Mouse (Mus musculus) MEL (cell line): Measurements from ENCODE around the gene Hsdl2. TPM values are rescaled to one million over a fixed set of nuclear protein-coding genes. Genes with fewer than 3 reads are reported as not detected.

Experiments
- DNase-seq: peaks from one replicate; pipeline ENCODE4 v3.0.0; 2011; ENCODE audit warnings: low read depth, low spot score
- H3K27ac ChIP-seq: 2 replicates; pipeline ENCODE4 v1.5.1; 2012; ENCODE audit warnings: low read depth, mild to moderate bottlenecking, control low read depth, low read length, moderate library complexity; ENCODE audit not compliant: control insufficient read depth
- H3K27me3 ChIP-seq, 2 experiments: fragments of 150-350 bp in 1 of 2; sonication (generic) in 1 of 2; 2 replicates each; pipeline ENCODE4 v1.6.1; 2012; ENCODE audit warnings: low read length in 2 of 2, mild to moderate bottlenecking in 2 of 2, improper control_type of control experiment in 1 of 2, moderate library complexity in 1 of 2; ENCODE audit not compliant: insufficient read depth in 2 of 2, control insufficient read depth in 1 of 2
- H3K36me3 ChIP-seq, 2 experiments: 2 replicates each; pipeline ENCODE4 v1.6.1; 2012 to 2014; ENCODE audit warnings: low read length in 2 of 2, improper control_type of control experiment in 1 of 2, inconsistent platforms in 1 of 2, mild to moderate bottlenecking in 1 of 2; ENCODE audit not compliant: insufficient read depth in 2 of 2, control insufficient read depth in 1 of 2
- H3K4me1 ChIP-seq, 2 experiments: fragments of 150-350 bp in 1 of 2; sonication (generic) in 1 of 2; 2 replicates each; pipeline ENCODE4 v1.6.1; 2012; ENCODE audit warnings: low read length in 2 of 2, improper control_type of control experiment in 1 of 2, mild to moderate bottlenecking in 1 of 2; ENCODE audit not compliant: insufficient read depth in 2 of 2, control insufficient read depth in 1 of 2
- H3K4me3 ChIP-seq, 2 experiments: fragments of 150-350 bp in 1 of 2; sonication (generic) in 1 of 2; 2 replicates each; pipeline ENCODE4 v1.5.1; 2012; ENCODE audit warnings: low read depth in 2 of 2, low read length in 2 of 2, mild to moderate bottlenecking in 2 of 2, moderate library complexity in 2 of 2, control low read depth in 1 of 2, improper control_type of control experiment in 1 of 2; ENCODE audit not compliant: control insufficient read depth in 1 of 2, insufficient read depth in 1 of 2
- H3K79me2 ChIP-seq: 2 replicates; pipeline ENCODE4 v1.6.1; 2012; ENCODE audit warnings: mild to moderate bottlenecking, low read length, moderate library complexity; ENCODE audit not compliant: control insufficient read depth, poor library complexity, insufficient read depth
- H3K9ac ChIP-seq: 2 replicates; pipeline ENCODE4 v1.6.1; 2012; ENCODE audit warnings: low read depth, mild to moderate bottlenecking, control low read depth, low read length, moderate library complexity; ENCODE audit not compliant: control insufficient read depth, poor library complexity, severe bottlenecking
- H3K9me3 ChIP-seq: fragments of 150-350 bp; sonication (generic); replicated peaks from 2 replicates; pipeline ENCODE4 v1.6.1; 2012; ENCODE audit warnings: mild to moderate bottlenecking, low read length, improper control_type of control experiment, moderate library complexity; ENCODE audit not compliant: insufficient read depth
- CHD1 ChIP-seq: IDR thresholded peaks from 2 replicates; pipeline ENCODE4 v1.6.1; 2012; ENCODE audit warnings: low read depth, mild to moderate bottlenecking, inconsistent platforms, low read length, improper control_type of control experiment
- EP300 ChIP-seq, 2 experiments: IDR thresholded peaks; 2 replicates each; pipeline ENCODE4 v1.6.1; 2011; ENCODE audit warnings: improper control_type of control experiment in 2 of 2, low read length in 2 of 2, low read depth in 1 of 2, mild to moderate bottlenecking in 1 of 2
- ETS1 ChIP-seq: IDR thresholded peaks from 2 replicates; pipeline ENCODE4 v1.6.1; 2012; ENCODE audit warnings: low read depth, mild to moderate bottlenecking, inconsistent platforms, low read length, improper control_type of control experiment, moderate library complexity
- GATA1 ChIP-seq: IDR thresholded peaks from 2 replicates; pipeline ENCODE4 v1.6.1; 2011; ENCODE audit warnings: low read depth, low read length, improper control_type of control experiment
- MEF2A ChIP-seq: IDR thresholded peaks from 2 replicates; pipeline ENCODE4 v1.6.1; 2014; ENCODE audit warnings: low read depth, mild to moderate bottlenecking, inconsistent platforms, low read length, improper control_type of control experiment; ENCODE audit not compliant: poor library complexity, insufficient replicate concordance, severe bottlenecking; ENCODE audit errors: extremely low read depth
- MXI1 ChIP-seq: IDR thresholded peaks from 2 replicates; pipeline ENCODE4 v1.6.1; 2011; ENCODE audit warnings: mild to moderate bottlenecking, low read depth, low read length, improper control_type of control experiment
- RCOR1 ChIP-seq: IDR thresholded peaks from 2 replicates; pipeline ENCODE4 v1.6.1; 2012; ENCODE audit warnings: low read depth, mild to moderate bottlenecking, inconsistent platforms, low read length, improper control_type of control experiment
- SIN3A ChIP-seq: IDR thresholded peaks from 2 replicates; pipeline ENCODE4 v1.6.1; 2012; ENCODE audit warnings: low read length, improper control_type of control experiment, inconsistent platforms
- TAL1 ChIP-seq: IDR thresholded peaks from 2 replicates; pipeline ENCODE4 v1.6.1; 2012; ENCODE audit warnings: mild to moderate bottlenecking, inconsistent platforms, low read length, moderate library complexity, mixed read lengths
- UBTF ChIP-seq: IDR thresholded peaks from 2 replicates; pipeline ENCODE4 v1.6.1; 2012; ENCODE audit warnings: low read depth, mild to moderate bottlenecking, inconsistent platforms, low read length, improper control_type of control experiment, moderate library complexity, borderline replicate concordance; ENCODE audit not compliant: insufficient read depth
- ZKSCAN1 ChIP-seq: IDR thresholded peaks from 2 replicates; pipeline ENCODE4 v1.6.1; 2012; ENCODE audit warnings: low read depth, mild to moderate bottlenecking, inconsistent platforms, low read length, improper control_type of control experiment, moderate library complexity
- ZNF384 ChIP-seq: IDR thresholded peaks from 2 replicates; pipeline ENCODE4 v1.6.1; 2012; ENCODE audit warnings: low read depth, mild to moderate bottlenecking, inconsistent platforms, low read length, improper control_type of control experiment
- polyA plus RNA-seq, 2 experiments: library from polyadenylated mRNA; stranded (reverse) in 1 of 2; unstranded in 1 of 2; fragments of >175 nt in 1 of 2; fragments of >200 nt in 1 of 2; gene quantifications; 2 replicates each; pipeline versions ENCODE4 v1.2.1 to v1.2.4; 2012; ENCODE audit warnings: low replicate concordance in 2 of 2, low read depth in 1 of 2; ENCODE audit not compliant: insufficient read length in 2 of 2, insufficient read depth in 1 of 2, missing spikeins in 1 of 2
- total RNA-seq: library from RNA; depleted of rRNA; stranded (reverse); fragments of 300-350 nt; gene quantifications from 2 replicates; pipeline ENCODE4 v1.2.3, GENCODE M21; 2012

Hsdl2 gene
- total and polyA plus RNA-seq, 3 experiments, result 8.4 to 15.0 TPM; not detected in 1

- H3K9ac ChIP-seq, result no peak overlapping the region
- DNase-seq, result peak; percentile 45
- peaks cover 7 to 15% of the 10 kb centered on the region in 2 experiments for H3K4me1 ChIP-seq
- H3K4me3 ChIP-seq, result no peak overlapping the region
- H3K27ac ChIP-seq, result no peak overlapping the region
- peaks cover 0 to 27% of the 10 kb centered on the region in 2 experiments; a peak in 2 of 4 replicates for H3K36me3 ChIP-seq
- peaks cover 12% of the 10 kb centered on the region for H3K79me2 ChIP-seq
- no peaks in the 10 kb centered on the region for H3K27me3 ChIP-seq
- TF ChIP-seq GATA1 (peak; percentile 65; the same call in 1 of the 2 replicates), ETS1 (0 out of 2 replicates have a peak, but pooled peaks have one; percentile 16), EP300 (IDR thresholded peaks at IDR 0.05; ENCODE audit: low read depth in 1 of 2, low read length in 2 of 2) (0 out of 4 replicates have a peak, but pooled peaks of 1 of the 2 experiments have one; percentile 20), MEF2A (no peak), TAL1 (0 out of 2 replicates have a peak, but pooled peaks have one; percentile 9)
- no peaks in the 10 kb centered on the region for H3K9me3 ChIP-seq
Measured at GRCm38 (mm10) chr4:59628255-59628654, 46.9 kb downstream of the Hsdl2 start.

DNA sequence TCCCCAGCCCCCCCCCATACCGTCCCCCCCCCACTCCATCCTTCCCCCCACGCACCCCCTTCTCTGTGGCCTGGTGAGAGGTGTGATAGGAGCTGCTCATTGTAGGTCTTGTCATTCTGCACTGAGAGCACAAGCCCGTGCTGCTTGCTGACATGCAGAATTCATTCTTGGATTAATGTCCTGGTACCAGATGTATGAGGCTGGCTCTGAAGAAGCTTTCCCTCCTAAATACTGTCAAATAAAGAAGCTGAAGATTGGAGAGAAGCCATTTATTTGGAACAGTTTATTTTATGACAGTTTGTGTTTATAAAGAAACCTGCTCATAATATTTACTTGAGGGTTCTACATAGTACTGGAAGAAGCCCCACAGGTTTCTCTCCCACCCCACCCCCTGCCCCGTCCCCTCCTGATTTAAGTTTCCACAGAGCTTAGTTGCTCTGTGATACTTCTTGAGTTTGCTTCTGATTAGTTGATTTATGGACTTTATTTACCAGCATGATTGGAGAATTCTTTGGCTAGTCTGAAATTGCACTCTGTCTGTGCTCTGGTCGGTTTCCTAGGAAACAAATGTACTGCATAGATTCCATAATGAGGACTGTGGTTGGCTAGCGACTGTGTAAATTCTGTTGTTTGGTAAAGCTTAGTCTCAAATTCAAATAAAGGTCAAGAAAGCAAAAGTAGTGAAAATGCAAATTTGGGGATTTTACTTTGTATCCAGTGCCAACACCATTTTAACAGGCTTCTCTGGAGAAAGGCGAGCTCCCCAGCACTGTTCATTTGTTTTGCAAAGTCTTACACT lies 47.9 kb downstream of the Hsdl2 start:
- Histone ChIP-seq H3K9me3 (no peaks in the 10 kb centered on the region), H3K79me2 (peaks cover 12% of the 10 kb centered on the region), H3K4me1 (peaks cover 10 to 17% of the 10 kb centered on the region in 2 experiments), H3K27me3 (no peaks in the 10 kb centered on the region), H3K36me3 (peaks cover 0 to 29% of the 10 kb centered on the region in 2 experiments; a peak in 2 of 4 replicates), H3K4me3 (peak overlapping the region; percentile 8 to 36; a peak in 1 of 4 replicates), H3K27ac (peak overlapping the region; percentile 21; the same call in 1 of the 2 replicates), H3K9ac (peak overlapping the region; percentile 42)
- peak; percentile 33 for DNase-seq
- no peak for TF ChIP-seq ZNF384
- TF ChIP-seq RCOR1, result no peak
- TF ChIP-seq MEF2A, result no peak
- TF ChIP-seq UBTF, result no peak
- no peak for TF ChIP-seq ZKSCAN1
- 0 out of 2 replicates have a peak, but pooled peaks have one; percentile 25 for TF ChIP-seq MXI1
- no peak for TF ChIP-seq CHD1
- TF ChIP-seq SIN3A, result 0 out of 2 replicates have a peak, but pooled peaks have one; percentile 12
